Mouse (Mus musculus): ENCODE measurements around the gene Aph1c. TPM values are rescaled to one million over a fixed set of nuclear protein-coding genes. Genes with fewer than 3 reads are reported as not detected.
"Not testable (repeated sequence)": the region's sequence is repeated elsewhere in the genome, so short reads cannot be mapped to it uniquely, and the experiment has no call there.

The Aph1c gene
- polyA plus RNA-seq (2012; ENCODE audit: insufficient read depth, insufficient read length, missing spikeins): 0.24 and 0.42 TPM in 2 replicates

- H3K27ac ChIP-seq (replicated peaks; ENCODE audit: low read depth, low read length): 0 out of 2 replicates have a peak within 1 kb of the TSS, but pooled peaks have one; percentile 14
- peak within 1 kb of the TSS; percentile 76 for H3K4me3 ChIP-seq (ENCODE audit: insufficient read depth, low read depth, low read length)
- H3K4me1 ChIP-seq (ENCODE audit: control insufficient read depth, insufficient read depth, insufficient read length, low read length): peaks cover 2% of the 10 kb centered on the region; the same call in 1 of the 2 replicates
Observed at GRCm38 (mm10) chr9:66834318-66835096, at the start of gene Aph1c. Gene Aph1c (minus strand): TSS chr9:66834726.

GRCm38 (mm10) chr9:66883500-66883899 is 49.0 kb upstream of the Aph1c start:
- no peak overlapping the region for H3K27ac ChIP-seq (replicated peaks; ENCODE audit: low read depth, low read length)
- peaks cover 25% of the 10 kb centered on the region for H3K4me1 ChIP-seq (ENCODE audit: control insufficient read depth, insufficient read depth, insufficient read length, low read length)
- H3K4me3 ChIP-seq (ENCODE audit: insufficient read depth, low read depth, low read length): no peak overlapping the region

GRCm38 (mm10) chr9:66882406-66882821 is 47.9 kb upstream of the Aph1c start:
- Histone ChIP-seq H3K27ac (replicated peaks; ENCODE audit: low read depth, low read length) (peak overlapping the region; percentile 31; the same call in 1 of the 2 replicates), H3K4me1 (ENCODE audit: control insufficient read depth, insufficient read depth, insufficient read length, low read length) (peaks cover 19% of the 10 kb centered on the region), H3K4me3 (ENCODE audit: insufficient read depth, low read depth, low read length) (no peak overlapping the region)

- peak overlapping the region; percentile 31; the same call in 1 of the 2 replicates for H3K27ac ChIP-seq (replicated peaks; ENCODE audit: low read depth, low read length)
- H3K4me1 ChIP-seq (ENCODE audit: control insufficient read depth, insufficient read depth, insufficient read length, low read length): peaks cover 15% of the 10 kb centered on the region
- no peak overlapping the region for H3K4me3 ChIP-seq (ENCODE audit: insufficient read depth, low read depth, low read length)
Observed at GRCm38 (mm10) chr9:66881858-66882257, 47.3 kb upstream of the Aph1c start.

- peaks cover 16% of the 10 kb centered on the region for H3K4me1 ChIP-seq (ENCODE audit: control insufficient read depth, insufficient read depth, insufficient read length, low read length)
- no peak overlapping the region for H3K27ac ChIP-seq (replicated peaks; ENCODE audit: low read depth, low read length)
- H3K4me3 ChIP-seq (ENCODE audit: insufficient read depth, low read depth, low read length): no peak overlapping the region
Observed at GRCm38 (mm10) chr9:66880752-66881151, 46.2 kb upstream of the Aph1c start.

- Histone ChIP-seq H3K4me1 (ENCODE audit: control insufficient read depth, insufficient read depth, insufficient read length, low read length) (peaks cover 16% of the 10 kb centered on the region), H3K27ac (replicated peaks; ENCODE audit: low read depth, low read length) (no peak overlapping the region)
Observed at GRCm38 (mm10) chr9:66879486-66879885, 45.0 kb upstream of the Aph1c start.

GRCm38 (mm10) chr9:66878899-66879298 is 44.4 kb upstream of the Aph1c start:
- Histone ChIP-seq H3K27ac (replicated peaks; ENCODE audit: low read depth, low read length) (no peak overlapping the region), H3K4me1 (ENCODE audit: control insufficient read depth, insufficient read depth, insufficient read length, low read length) (peaks cover 14% of the 10 kb centered on the region), H3K4me3 (ENCODE audit: insufficient read depth, low read depth, low read length) (no peak overlapping the region)

More at GRCm38 (mm10) chr9:66879486-66879885, 45.0 kb upstream of the Aph1c start:
- H3K4me3 ChIP-seq (ENCODE audit: insufficient read depth, low read depth, low read length): no peak overlapping the region

GRCm38 (mm10) chr9:66876577-66876976 is 42.1 kb upstream of the Aph1c start:
- Histone ChIP-seq H3K4me3 (ENCODE audit: insufficient read depth, low read depth, low read length) (no peak overlapping the region), H3K4me1 (ENCODE audit: control insufficient read depth, insufficient read depth, insufficient read length, low read length) (peaks cover 7% of the 10 kb centered on the region), H3K27ac (replicated peaks; ENCODE audit: low read depth, low read length) (peak overlapping the region; percentile 67; the same call in 1 of the 2 replicates)

- Histone ChIP-seq H3K27ac (replicated peaks; ENCODE audit: low read depth, low read length) (no peak overlapping the region), H3K4me3 (ENCODE audit: insufficient read depth, low read depth, low read length) (no peak overlapping the region), H3K4me1 (ENCODE audit: control insufficient read depth, insufficient read depth, insufficient read length, low read length) (peaks cover 10% of the 10 kb centered on the region)
Observed at GRCm38 (mm10) chr9:66874297-66874696, 39.8 kb upstream of the Aph1c start.

GRCm38 (mm10) chr9:66873531-66873930 is 39.0 kb upstream of the Aph1c start:
- Histone ChIP-seq H3K4me3 (ENCODE audit: insufficient read depth, low read depth, low read length) (no peak overlapping the region), H3K27ac (replicated peaks; ENCODE audit: low read depth, low read length) (no peak overlapping the region), H3K4me1 (ENCODE audit: control insufficient read depth, insufficient read depth, insufficient read length, low read length) (peaks cover 12% of the 10 kb centered on the region)

- H3K27ac ChIP-seq (replicated peaks; ENCODE audit: low read depth, low read length); H3K4me3 ChIP-seq (ENCODE audit: insufficient read depth, low read depth, low read length): not testable (repeated sequence)
- peaks cover 15% of the 10 kb centered on the region for H3K4me1 ChIP-seq (ENCODE audit: control insufficient read depth, insufficient read depth, insufficient read length, low read length)
Observed at GRCm38 (mm10) chr9:66873009-66873408, 38.5 kb upstream of the Aph1c start.

- Histone ChIP-seq H3K4me3 (ENCODE audit: insufficient read depth, low read depth, low read length) (no peak overlapping the region), H3K27ac (replicated peaks; ENCODE audit: low read depth, low read length) (peak overlapping the region; percentile 39), H3K4me1 (ENCODE audit: control insufficient read depth, insufficient read depth, insufficient read length, low read length) (peaks cover 13% of the 10 kb centered on the region)
Observed at GRCm38 (mm10) chr9:66872015-66872727, 37.6 kb upstream of the Aph1c start.

- no peak overlapping the region for H3K27ac ChIP-seq (replicated peaks; ENCODE audit: low read depth, low read length)
- H3K4me3 ChIP-seq (ENCODE audit: insufficient read depth, low read depth, low read length): no peak overlapping the region
- H3K4me1 ChIP-seq (ENCODE audit: control insufficient read depth, insufficient read depth, insufficient read length, low read length): peaks cover 10% of the 10 kb centered on the region
Observed at GRCm38 (mm10) chr9:66864708-66865107, 30.2 kb upstream of the Aph1c start.

- Histone ChIP-seq H3K4me1 (ENCODE audit: control insufficient read depth, insufficient read depth, insufficient read length, low read length) (peaks cover 5% of the 10 kb centered on the region; the same call in 1 of the 2 replicates), H3K27ac (replicated peaks; ENCODE audit: low read depth, low read length) (no peak overlapping the region), H3K4me3 (ENCODE audit: insufficient read depth, low read depth, low read length) (no peak overlapping the region)
Observed at GRCm38 (mm10) chr9:66863456-66863855, 28.9 kb upstream of the Aph1c start.

GRCm38 (mm10) chr9:66862202-66862601 is 27.7 kb upstream of the Aph1c start:
- Histone ChIP-seq H3K4me3 (ENCODE audit: insufficient read depth, low read depth, low read length) (no peak overlapping the region), H3K4me1 (ENCODE audit: control insufficient read depth, insufficient read depth, insufficient read length, low read length) (0 out of 2 replicates have a peak, but pooled peaks cover 2% of the 10 kb centered on the region), H3K27ac (replicated peaks; ENCODE audit: low read depth, low read length) (no peak overlapping the region)
